Mouse (Mus musculus) embryonic facial prominence, embryonic 15.5 days (tissue): ENCODE data around the gene Avpr1b. TPM values are rescaled to one million over a fixed set of nuclear protein-coding genes. Genes with fewer than 3 reads are reported as not detected.
"Not testable (repeated sequence)": the region's sequence is repeated elsewhere in the genome, so short reads cannot be mapped to it uniquely, and the experiment has no call there.

Experiments
- ATAC-seq: fragments of 200-750 bp; cut with Nextera tagmentation; 2 replicates; pipeline ENCODE4 v1.8.0; 2017; ENCODE audit warnings: low read depth, moderate TSS enrichment; ENCODE audit not compliant: insufficient number of reproducible peaks, low FRiP score, low TSS enrichment
- H3K27ac ChIP-seq: fragments of 300-500 bp; sonication (generic); replicated peaks from 2 replicates; pipeline ENCODE4 v1.5.1; 2015; ENCODE audit warnings: mild to moderate bottlenecking, inconsistent platforms
- H3K27me3 ChIP-seq: fragments of 300-500 bp; sonication (generic); 2 replicates; pipeline ENCODE4 v1.6.1; 2015; ENCODE audit warnings: inconsistent platforms
- H3K36me3 ChIP-seq: fragments of 300-500 bp; sonication (generic); 2 replicates; pipeline ENCODE4 v1.6.1; 2015; ENCODE audit warnings: mild to moderate bottlenecking, inconsistent platforms
- H3K4me1 ChIP-seq: fragments of 300-500 bp; sonication (generic); 2 replicates; pipeline ENCODE4 v1.6.1; 2015; ENCODE audit warnings: inconsistent platforms
- H3K4me2 ChIP-seq: fragments of 300-500 bp; sonication (generic); replicated peaks from 2 replicates; pipeline ENCODE4 v1.6.1; 2015; ENCODE audit warnings: mild to moderate bottlenecking, inconsistent platforms
- H3K4me3 ChIP-seq: fragments of 300-500 bp; sonication (generic); replicated peaks from 2 replicates; pipeline ENCODE4 v1.5.1; 2015; ENCODE audit warnings: mild to moderate bottlenecking, inconsistent platforms
- H3K9ac ChIP-seq: fragments of 300-500 bp; sonication (generic); 2 replicates; pipeline ENCODE4 v1.6.1; 2015; ENCODE audit warnings: inconsistent platforms
- H3K9me3 ChIP-seq: fragments of 300-500 bp; sonication (generic); replicated peaks from 2 replicates; pipeline ENCODE4 v1.6.1; 2016; ENCODE audit warnings: inconsistent platforms
- WGBS: fragments of 180-500 bp; shearing (Covaris S2); methylation state at CpG from one replicate; pipeline ENCODE4 v1.1.7; 2015; 5-methylcytosine and 5-hydroxymethylcytosine counted together
- polyA plus RNA-seq: library from polyadenylated mRNA; unstranded; fragments of >200 nt; fragmentation: Nextera tagmentation; extraction: Ambion mirVana; gene quantifications from 2 replicates; pipeline ENCODE4 v1.2.1, GENCODE M21; 2015

Avpr1b gene
- polyA plus RNA-seq, result not detected in 2 replicates

DNA sequence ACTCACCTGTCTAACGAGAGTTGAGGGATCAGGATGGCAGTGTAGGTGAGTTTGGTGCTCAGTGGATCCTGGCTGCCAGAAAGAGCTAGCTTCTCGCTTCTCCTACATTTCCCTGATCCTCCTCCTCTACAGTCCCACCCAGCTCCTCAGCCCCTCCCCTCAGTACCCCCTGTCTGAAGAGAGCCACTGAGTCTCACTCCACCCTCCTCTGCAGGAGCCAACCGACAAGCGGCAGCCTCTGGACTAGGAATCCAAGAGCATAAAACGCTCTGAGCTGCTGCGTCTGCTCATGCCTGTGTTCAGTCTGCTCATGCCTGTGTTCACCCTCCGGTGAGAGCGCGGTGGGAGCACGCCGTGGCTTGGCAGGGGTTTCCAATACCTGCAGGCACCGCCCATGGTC lies at the start of gene Avpr1b:
Gene Avpr1b, plus strand, starts transcription at position 335 of the 400 bp plus-strand sequence.
- Histone ChIP-seq H3K4me2 (0 out of 2 replicates have a peak within 1 kb of the TSS, but pooled peaks have one; percentile 19), H3K9ac (no peak within 1 kb of the TSS)
- 23% methylated on average over 12 of the region's 12 CpGs for WGBS

DNA sequence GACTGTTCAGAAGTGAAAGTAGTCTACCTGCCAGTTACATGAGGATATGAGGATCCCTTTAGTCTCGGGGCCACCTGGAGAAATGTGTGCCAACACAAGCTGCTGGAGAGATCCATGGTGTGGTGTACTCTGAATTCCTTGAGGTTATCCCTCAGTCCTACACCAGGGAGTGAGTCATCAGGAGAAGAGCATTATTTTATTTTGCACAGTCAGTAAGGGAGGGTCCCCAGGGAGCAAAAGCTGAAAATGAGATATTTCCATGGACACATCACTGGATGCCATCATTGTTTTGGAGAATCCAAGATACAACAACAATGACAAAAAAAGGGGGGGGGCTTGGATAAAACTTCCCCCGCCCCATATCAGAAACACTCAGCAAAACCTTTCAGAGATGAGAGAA lies 47.1 kb upstream of the Avpr1b start:
- Histone ChIP-seq H3K9me3 (no peaks in the 10 kb centered on the region), H3K27me3 (no peaks in the 10 kb centered on the region), H3K4me2 (no peak overlapping the region), H3K27ac (no peak overlapping the region), H3K4me1 (peaks cover 10% of the 10 kb centered on the region), H3K36me3 (no peaks in the 10 kb centered on the region), H3K4me3 (no peak overlapping the region), H3K9ac (no peak overlapping the region)
- WGBS, result 85% methylated on average over 2 of the region's 2 CpGs
- ATAC-seq, result no peak

More for the DNA sequence above, at the start of gene Avpr1b:
- Histone ChIP-seq H3K27ac (no peak within 1 kb of the TSS), H3K4me1 (no peaks in the 10 kb centered on the region), H3K27me3 (no peaks in the 10 kb centered on the region), H3K4me3 (no peak within 1 kb of the TSS), H3K9me3 (no peaks in the 10 kb centered on the region), H3K36me3 (no peaks in the 10 kb centered on the region)
- no peak for ATAC-seq

DNA sequence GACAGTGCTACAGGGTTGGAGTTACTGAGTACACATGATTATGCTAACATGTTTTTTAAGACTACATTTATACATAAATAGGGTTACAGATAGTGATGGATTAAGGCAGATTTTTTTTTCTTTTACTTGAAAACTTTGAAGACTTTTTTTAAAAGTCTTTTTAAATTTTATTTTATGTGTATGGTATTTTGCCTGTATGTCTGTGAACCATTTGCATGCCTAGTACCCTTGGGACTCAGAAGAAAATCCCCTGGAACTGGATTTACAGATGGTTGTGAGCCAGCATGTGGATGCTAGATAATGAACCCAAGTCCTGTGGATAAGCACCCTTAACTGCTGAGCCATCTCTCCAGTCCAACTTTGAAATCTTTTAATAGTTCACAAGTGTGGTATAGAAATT lies 45.6 kb upstream of the Avpr1b start:
- no peak for ATAC-seq
- Histone ChIP-seq H3K4me3 (no peak overlapping the region), H3K4me2 (no peak overlapping the region), H3K9me3 (no peaks in the 10 kb centered on the region), H3K27ac (no peak overlapping the region), H3K36me3 (no peaks in the 10 kb centered on the region), H3K4me1 (peaks cover 9% of the 10 kb centered on the region), H3K27me3 (no peaks in the 10 kb centered on the region), H3K9ac (no peak overlapping the region)

DNA sequence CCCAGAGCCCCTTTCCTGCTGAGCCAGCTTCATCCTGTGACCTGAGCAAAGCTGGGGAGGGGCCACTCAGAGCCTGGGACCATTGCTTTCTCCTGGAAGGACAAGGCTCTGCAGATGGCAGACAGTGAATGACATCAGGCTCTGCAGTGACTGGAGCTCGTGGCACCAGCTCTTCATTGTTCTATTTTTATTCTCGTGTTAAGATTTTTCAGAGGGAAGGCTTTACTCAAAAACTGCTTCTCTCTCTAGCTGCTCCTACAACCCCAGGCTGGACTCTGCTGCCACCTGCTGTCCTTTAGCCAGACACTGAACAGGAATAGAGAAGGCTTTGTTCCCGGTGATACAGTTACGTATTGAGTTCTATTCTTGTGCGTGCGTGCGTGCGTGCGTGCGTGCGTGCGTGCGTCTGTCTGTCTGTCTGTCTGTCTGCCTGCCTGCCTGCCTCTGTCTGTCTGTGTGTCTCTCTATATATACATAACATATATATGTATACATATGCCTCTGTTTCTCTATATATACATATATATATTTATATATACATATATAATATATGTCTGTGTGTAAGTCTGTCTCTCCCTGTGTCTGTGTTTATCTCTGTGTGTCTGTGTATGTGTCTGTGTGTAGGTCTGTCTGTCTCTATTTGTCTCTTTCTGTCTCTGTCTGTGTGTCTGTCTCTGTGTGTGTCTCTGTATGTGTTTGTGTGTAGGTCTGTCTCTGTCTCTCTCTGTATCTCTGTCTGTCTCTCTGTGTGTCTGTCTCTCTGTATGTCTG lies 43.8 kb upstream of the Avpr1b start:
- Histone ChIP-seq H3K9ac (no peak overlapping the region), H3K4me2 (peak overlapping the region; percentile 40), H3K4me1 (0 out of 2 replicates have a peak, but pooled peaks cover 3% of the 10 kb centered on the region), H3K9me3 (no peaks in the 10 kb centered on the region), H3K4me3 (no peak overlapping the region), H3K27me3 (no peaks in the 10 kb centered on the region), H3K27ac (peak overlapping the region; percentile 23; the same call in 1 of the 2 replicates), H3K36me3 (no peaks in the 10 kb centered on the region)
- ATAC-seq, result peak; percentile 86
- 2% methylated on average over 13 of the region's 13 CpGs for WGBS

DNA sequence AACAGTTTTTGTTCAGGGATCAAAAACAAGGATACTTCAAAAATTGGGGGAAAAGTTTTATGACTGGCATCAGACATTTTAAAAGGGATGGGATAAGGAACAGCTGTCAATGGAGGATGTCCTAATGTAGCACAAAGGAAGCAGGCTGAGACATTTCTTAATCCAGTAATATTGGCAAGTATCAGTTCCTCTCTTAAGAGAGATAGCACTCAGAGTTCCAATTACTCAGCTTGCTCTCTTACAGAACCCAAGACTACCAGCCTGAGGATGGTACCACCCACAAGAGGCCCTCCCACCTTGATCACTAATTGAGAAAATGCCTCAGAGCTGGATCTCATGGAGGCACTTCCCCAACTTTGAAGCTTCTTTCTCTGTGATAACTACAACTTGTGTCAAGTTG lies 38.5 kb upstream of the Avpr1b start:
- Histone ChIP-seq H3K9ac (no peak overlapping the region), H3K9me3 (no peaks in the 10 kb centered on the region), H3K27ac (no peak overlapping the region), H3K4me1 (no peaks in the 10 kb centered on the region), H3K4me2 (no peak overlapping the region), H3K27me3 (no peaks in the 10 kb centered on the region), H3K4me3 (no peak overlapping the region), H3K36me3 (no peaks in the 10 kb centered on the region)
- ATAC-seq, result no peak

DNA sequence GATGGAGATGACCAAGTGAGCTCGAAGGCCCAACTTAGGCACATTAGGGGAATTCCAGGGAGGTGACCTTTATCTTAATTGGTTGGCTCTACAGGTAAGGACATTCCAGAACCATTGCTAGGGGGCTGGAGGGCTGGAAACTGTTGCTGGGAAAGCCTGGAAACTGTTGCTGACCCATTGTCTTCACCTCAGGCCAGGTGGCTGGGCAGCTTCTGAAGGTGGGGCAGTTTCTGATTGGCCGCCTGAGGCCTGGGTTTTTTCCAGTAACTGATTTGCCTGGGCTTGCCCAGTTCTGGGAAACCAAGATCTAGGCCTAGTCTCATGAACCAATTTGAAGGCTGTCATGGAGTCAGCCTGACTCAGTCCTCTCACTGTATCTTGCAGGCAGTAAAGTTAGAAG lies 37.0 kb upstream of the Avpr1b start:
- H3K9me3 ChIP-seq, result no peaks in the 10 kb centered on the region
- WGBS, result 89% methylated on average over 2 of the region's 2 CpGs
- H3K36me3 ChIP-seq, result no peaks in the 10 kb centered on the region
- H3K4me2 ChIP-seq, result no peak overlapping the region
- no peak overlapping the region for H3K27ac ChIP-seq
- no peak overlapping the region for H3K9ac ChIP-seq
- H3K4me3 ChIP-seq, result no peak overlapping the region
- no peaks in the 10 kb centered on the region for H3K4me1 ChIP-seq
- no peak for ATAC-seq
- H3K27me3 ChIP-seq, result no peaks in the 10 kb centered on the region

DNA sequence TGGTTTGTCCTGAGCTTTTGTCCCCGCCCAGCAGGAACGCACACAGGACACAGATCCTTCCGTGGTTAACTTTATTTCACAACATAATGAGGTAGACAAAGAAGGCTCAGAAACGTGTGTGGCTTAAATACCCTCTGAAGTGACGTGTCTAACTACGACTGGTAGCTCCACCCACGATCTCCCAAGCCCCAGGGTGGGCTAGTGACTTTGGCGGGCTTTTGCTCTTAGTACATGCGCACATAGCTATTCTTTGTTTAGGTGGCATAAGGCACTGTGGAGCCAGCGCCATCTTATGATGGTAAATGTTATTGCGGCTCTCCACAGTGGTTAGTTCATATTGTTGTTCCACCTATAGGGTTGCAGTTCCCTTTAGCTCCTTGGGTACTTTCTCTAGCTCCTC lies 33.0 kb upstream of the Avpr1b start:
- not testable (repeated sequence) for H3K36me3 ChIP-seq, H3K4me2 ChIP-seq, ATAC-seq, H3K4me1 ChIP-seq, H3K27me3 ChIP-seq, H3K9me3 ChIP-seq, H3K27ac ChIP-seq, H3K9ac ChIP-seq, H3K4me3 ChIP-seq
- 35% methylated on average over 11 of the region's 11 CpGs for WGBS

DNA sequence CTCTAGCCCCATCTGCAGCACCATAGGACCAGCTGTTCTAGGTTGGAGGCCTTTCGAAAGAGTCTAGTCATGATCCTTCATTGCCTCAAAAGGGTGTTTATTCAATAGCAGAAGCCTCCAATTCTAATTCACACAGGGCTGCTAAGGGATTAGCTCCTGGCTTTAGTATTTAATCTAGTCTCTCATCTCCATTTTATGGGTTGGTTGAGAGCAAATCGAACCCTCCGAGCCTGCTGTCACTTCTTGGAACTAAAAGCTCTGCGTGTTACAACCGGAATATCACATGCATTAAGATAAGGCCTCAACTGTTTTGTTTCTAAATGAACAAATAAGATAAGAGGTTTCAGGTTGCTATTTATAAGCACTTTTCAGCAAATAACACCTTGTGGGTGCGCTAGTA lies 29.3 kb upstream of the Avpr1b start:
- Histone ChIP-seq H3K27me3 (no peaks in the 10 kb centered on the region), H3K36me3 (no peaks in the 10 kb centered on the region), H3K4me2 (no peak overlapping the region), H3K9ac (no peak overlapping the region), H3K27ac (no peak overlapping the region), H3K9me3 (no peaks in the 10 kb centered on the region), H3K4me1 (no peaks in the 10 kb centered on the region), H3K4me3 (no peak overlapping the region)
- ATAC-seq, result no peak
- WGBS, result 88% methylated on average over 6 of the region's 6 CpGs

DNA sequence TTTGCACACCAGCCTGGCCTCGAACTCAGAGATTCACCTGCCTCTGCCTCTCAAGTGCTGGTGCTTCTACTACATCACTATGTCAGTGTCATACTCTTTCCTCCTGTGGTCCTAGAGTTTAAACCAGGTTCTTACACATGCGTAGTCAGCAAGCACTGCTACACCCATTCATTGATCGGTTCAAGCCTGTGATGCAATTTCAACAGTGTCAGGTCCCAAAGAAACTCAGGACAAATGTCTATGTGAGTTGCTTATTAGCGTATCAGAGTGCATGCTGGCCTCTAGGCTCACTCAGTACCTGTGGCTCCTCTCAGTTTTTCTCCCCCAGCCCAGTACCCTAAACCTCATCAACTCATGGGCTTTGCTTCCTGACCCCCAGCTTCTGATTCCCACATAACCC lies 28.6 kb upstream of the Avpr1b start:
- Histone ChIP-seq H3K4me3 (no peak overlapping the region), H3K9me3 (no peaks in the 10 kb centered on the region), H3K9ac (no peak overlapping the region), H3K27ac (no peak overlapping the region), H3K4me2 (no peak overlapping the region), H3K36me3 (no peaks in the 10 kb centered on the region), H3K4me1 (no peaks in the 10 kb centered on the region), H3K27me3 (no peaks in the 10 kb centered on the region)
- ATAC-seq, result no peak
- WGBS, result 93% methylated on average over 4 of the region's 4 CpGs

DNA sequence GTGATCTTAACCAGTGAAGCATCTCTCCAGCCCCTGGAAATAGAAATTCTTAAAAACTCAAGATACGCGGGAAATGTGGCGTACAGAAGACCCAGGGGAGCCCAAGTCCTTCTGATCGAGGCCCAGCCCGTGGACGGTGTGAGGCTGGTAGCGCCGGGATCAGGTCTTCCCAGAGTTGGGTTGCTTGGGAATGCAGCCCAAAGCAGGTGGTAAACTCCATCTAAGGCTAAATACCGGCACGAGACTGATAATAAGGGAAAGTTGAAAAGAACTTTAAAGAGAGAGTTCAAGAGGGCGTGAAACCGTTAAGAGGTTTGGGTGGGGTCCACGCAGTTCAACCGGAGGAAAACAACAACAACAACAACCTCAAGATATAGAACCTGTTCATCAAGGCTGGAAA lies 25.3 kb upstream of the Avpr1b start:
- H3K27ac ChIP-seq, result no peak overlapping the region
- H3K36me3 ChIP-seq, result no peaks in the 10 kb centered on the region
- H3K4me2 ChIP-seq, result no peak overlapping the region
- 92% methylated on average over 14 of the region's 14 CpGs for WGBS
- H3K9me3 ChIP-seq, result no peaks in the 10 kb centered on the region
- H3K4me1 ChIP-seq, result no peaks in the 10 kb centered on the region
- no peak overlapping the region for H3K4me3 ChIP-seq
- no peak overlapping the region for H3K9ac ChIP-seq
- no peaks in the 10 kb centered on the region for H3K27me3 ChIP-seq
- peak; percentile 80; the same call in 1 of the 2 replicates for ATAC-seq

DNA sequence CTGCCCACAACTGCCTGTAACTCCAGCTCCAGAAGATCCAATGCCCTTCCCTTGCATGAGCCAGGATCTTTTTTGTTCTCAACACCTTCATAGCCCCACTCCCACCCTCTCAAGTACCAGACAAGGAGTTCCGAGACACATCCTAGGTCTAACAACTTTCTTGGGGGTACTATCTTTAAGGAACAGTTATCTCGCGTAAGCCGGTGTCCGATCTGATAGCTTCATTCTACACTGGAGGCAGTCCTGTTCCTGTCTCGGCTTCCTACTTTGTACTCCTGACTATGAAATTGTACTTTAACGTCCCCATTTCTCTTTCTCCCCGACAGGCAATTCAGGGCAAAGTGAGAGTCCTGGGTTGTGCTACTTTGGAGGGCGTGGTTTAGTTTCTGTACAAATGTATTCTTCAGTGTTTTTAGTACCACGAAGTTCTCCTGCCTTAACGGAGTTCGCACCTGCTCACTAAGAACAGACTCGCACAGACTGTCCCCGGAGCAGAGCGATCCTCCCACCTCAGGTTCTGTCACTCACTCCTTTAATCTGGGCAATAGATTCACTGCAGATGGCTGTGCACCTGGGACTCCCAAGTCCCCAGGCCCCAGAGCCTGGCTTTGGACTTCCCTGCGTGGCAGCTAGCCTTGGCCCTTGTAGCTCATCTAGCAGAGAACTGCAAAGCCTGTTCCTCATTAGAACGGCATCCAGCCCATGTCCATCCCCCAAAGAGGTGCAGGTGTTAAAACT lies 19.9 kb upstream of the Avpr1b start:
- Histone ChIP-seq H3K27me3 (no peaks in the 10 kb centered on the region), H3K4me2 (no peak overlapping the region), H3K4me1 (no peaks in the 10 kb centered on the region), H3K9ac (no peak overlapping the region), H3K36me3 (no peaks in the 10 kb centered on the region), H3K9me3 (no peaks in the 10 kb centered on the region), H3K27ac (no peak overlapping the region), H3K4me3 (no peak overlapping the region)
- 66% methylated on average over 17 of the region's 17 CpGs for WGBS
- no peak for ATAC-seq
